Mouse (Mus musculus): ENCODE data around the gene Rnf8. TPM values are rescaled to one million over a fixed set of nuclear protein-coding genes. Genes with fewer than 3 reads are reported as not detected.

Gene Rnf8
- polyA plus RNA-seq, 1 experiment = 21.0 TPM

DNA sequence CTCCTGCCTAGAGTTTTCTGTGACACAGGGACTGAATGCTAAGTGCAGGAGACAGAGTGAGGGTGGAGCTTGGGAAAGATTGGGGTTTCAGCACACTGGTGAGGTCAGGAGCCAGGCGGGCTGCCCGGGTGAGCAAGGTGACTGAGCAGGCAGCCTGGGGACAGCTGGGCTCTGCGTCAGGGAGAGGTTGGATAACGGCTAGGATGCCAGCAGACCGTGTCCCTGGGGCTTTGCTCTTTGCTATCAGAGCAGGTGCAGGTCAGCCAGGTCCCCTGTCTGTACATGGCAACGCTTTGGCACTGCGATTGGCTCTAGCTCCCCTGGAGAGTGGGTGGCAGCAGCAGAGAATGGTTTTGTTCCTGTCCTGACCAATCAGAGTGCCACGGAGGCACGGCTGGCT, 12.7 kb downstream of the Rnf8 start:
- Histone ChIP-seq H3K27me3 (ENCODE audit: control insufficient read depth, insufficient read depth, low read length) (no peaks in the 10 kb centered on the region), H3K27ac (ENCODE audit: control insufficient read depth, insufficient read depth, low read depth, low read length) (no peak overlapping the region), H3K4me3 (ENCODE audit: control insufficient read depth, low read depth, low read length) (no peak overlapping the region), H3K4me1 (ENCODE audit: control insufficient read depth, insufficient read depth, low read length) (no peaks in the 10 kb centered on the region), H3K36me3 (ENCODE audit: control insufficient read depth, insufficient read depth, low read length) (no peaks in the 10 kb centered on the region)
- TF ChIP-seq POLR2A (IDR thresholded peaks at IDR 0.05; ENCODE audit: control insufficient read depth, low read depth, low read length) = no peak

GRCm38 (mm10) chr17:29628946-29629345, 14.4 kb downstream of the Rnf8 start:
- Histone ChIP-seq H3K4me3 (ENCODE audit: control insufficient read depth, low read depth, low read length) (no peak overlapping the region), H3K36me3 (ENCODE audit: control insufficient read depth, insufficient read depth, low read length) (no peaks in the 10 kb centered on the region; the same call in 1 of the 2 replicates), H3K27ac (ENCODE audit: control insufficient read depth, insufficient read depth, low read depth, low read length) (no peak overlapping the region), H3K4me1 (ENCODE audit: control insufficient read depth, insufficient read depth, low read length) (no peaks in the 10 kb centered on the region), H3K27me3 (ENCODE audit: control insufficient read depth, insufficient read depth, low read length) (no peaks in the 10 kb centered on the region)
- TF ChIP-seq CTCF (IDR thresholded peaks at IDR 0.05; ENCODE audit: control insufficient read depth, insufficient read depth, insufficient replicate concordance, low read depth, low read length) (no peak), POLR2A (IDR thresholded peaks at IDR 0.05; ENCODE audit: control insufficient read depth, low read depth, low read length) (no peak)

- H3K27ac ChIP-seq (ENCODE audit: control insufficient read depth, insufficient read depth, low read depth, low read length) = no peak overlapping the region
- H3K4me1 ChIP-seq (ENCODE audit: control insufficient read depth, insufficient read depth, low read length) = no peaks in the 10 kb centered on the region
- H3K27me3 ChIP-seq (ENCODE audit: control insufficient read depth, insufficient read depth, low read length) = no peaks in the 10 kb centered on the region
- H3K36me3 ChIP-seq (ENCODE audit: control insufficient read depth, insufficient read depth, low read length) = no peaks in the 10 kb centered on the region; the same call in 1 of the 2 replicates
- no peak overlapping the region for H3K4me3 ChIP-seq (ENCODE audit: control insufficient read depth, low read depth, low read length)
- no peak for TF ChIP-seq CTCF (IDR thresholded peaks at IDR 0.05; ENCODE audit: control insufficient read depth, insufficient read depth, insufficient replicate concordance, low read depth, low read length)
- no peak for TF ChIP-seq POLR2A (IDR thresholded peaks at IDR 0.05; ENCODE audit: control insufficient read depth, low read depth, low read length)
Measured at GRCm38 (mm10) chr17:29629620-29630019, 15.0 kb downstream of the Rnf8 start.

DNA sequence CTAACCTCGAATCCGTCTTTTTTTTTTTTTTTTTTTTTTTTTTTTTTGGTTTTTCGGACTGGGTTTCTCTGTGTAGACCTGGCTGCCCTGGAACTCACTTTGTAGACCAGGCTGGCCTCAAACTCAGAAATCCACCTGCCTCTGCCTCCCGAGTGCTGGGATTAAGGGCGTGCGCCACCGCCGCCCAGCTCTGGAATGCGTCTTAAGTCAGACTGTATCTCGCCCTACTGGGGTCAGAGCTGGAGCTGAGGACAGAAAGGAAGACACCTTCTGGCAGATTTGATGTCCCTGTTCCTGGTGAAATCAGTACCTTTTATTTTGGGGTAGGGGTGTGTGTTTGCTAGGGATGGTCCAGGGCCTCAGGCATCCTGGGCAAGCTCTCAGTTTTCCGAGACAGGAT, 17.7 kb downstream of the Rnf8 start:
- H3K27me3 ChIP-seq (ENCODE audit: control insufficient read depth, insufficient read depth, low read length) = no peaks in the 10 kb centered on the region
- no peak overlapping the region for H3K4me3 ChIP-seq (ENCODE audit: control insufficient read depth, low read depth, low read length)
- H3K27ac ChIP-seq (ENCODE audit: control insufficient read depth, insufficient read depth, low read depth, low read length) = no peak overlapping the region
- H3K4me1 ChIP-seq (ENCODE audit: control insufficient read depth, insufficient read depth, low read length) = no peaks in the 10 kb centered on the region
- no peak for TF ChIP-seq POLR2A (IDR thresholded peaks at IDR 0.05; ENCODE audit: control insufficient read depth, low read depth, low read length)
- no peak for TF ChIP-seq CTCF (IDR thresholded peaks at IDR 0.05; ENCODE audit: control insufficient read depth, insufficient read depth, insufficient replicate concordance, low read depth, low read length)
- H3K36me3 ChIP-seq (ENCODE audit: control insufficient read depth, insufficient read depth, low read length) = peaks cover 3% of the 10 kb centered on the region

GRCm38 (mm10) chr17:29635492-29635891, 20.9 kb downstream of the Rnf8 start:
- Histone ChIP-seq H3K27ac (ENCODE audit: control insufficient read depth, insufficient read depth, low read depth, low read length) (no peak overlapping the region), H3K4me3 (ENCODE audit: control insufficient read depth, low read depth, low read length) (no peak overlapping the region), H3K4me1 (ENCODE audit: control insufficient read depth, insufficient read depth, low read length) (no peaks in the 10 kb centered on the region), H3K27me3 (ENCODE audit: control insufficient read depth, insufficient read depth, low read length) (no peaks in the 10 kb centered on the region), H3K36me3 (ENCODE audit: control insufficient read depth, insufficient read depth, low read length) (peaks cover 3% of the 10 kb centered on the region)
- TF ChIP-seq CTCF (IDR thresholded peaks at IDR 0.05; ENCODE audit: control insufficient read depth, insufficient read depth, insufficient replicate concordance, low read depth, low read length) = no peak
- no peak for TF ChIP-seq POLR2A (IDR thresholded peaks at IDR 0.05; ENCODE audit: control insufficient read depth, low read depth, low read length)

DNA sequence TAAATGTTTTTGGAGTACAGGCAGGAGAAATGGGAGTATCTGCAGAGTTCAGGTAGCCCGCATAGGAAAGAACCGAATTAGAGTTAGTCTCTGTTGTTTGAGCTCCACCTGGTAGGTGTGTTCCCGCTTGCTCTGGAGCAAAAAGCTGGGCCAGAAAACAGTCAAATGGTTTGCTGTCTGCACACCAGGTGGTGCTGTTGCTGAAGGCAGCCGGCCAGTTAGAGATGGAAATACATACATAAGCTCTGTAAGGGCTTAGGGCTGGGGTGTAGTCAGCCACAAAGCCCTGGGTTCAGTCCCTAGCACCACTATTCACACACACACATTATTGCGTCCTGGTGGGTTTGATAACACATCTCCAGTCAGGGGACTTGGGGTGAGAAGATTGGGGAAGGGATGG, 21.5 kb downstream of the Rnf8 start:
- peak; percentile 37; the same call in 1 of the 2 replicates for TF ChIP-seq CTCF (IDR thresholded peaks at IDR 0.05; ENCODE audit: control insufficient read depth, insufficient read depth, insufficient replicate concordance, low read depth, low read length)
- no peak for TF ChIP-seq POLR2A (IDR thresholded peaks at IDR 0.05; ENCODE audit: control insufficient read depth, low read depth, low read length)
- H3K4me3 ChIP-seq (ENCODE audit: control insufficient read depth, low read depth, low read length) = no peak overlapping the region
- H3K36me3 ChIP-seq (ENCODE audit: control insufficient read depth, insufficient read depth, low read length) = peaks cover 3% of the 10 kb centered on the region
- no peaks in the 10 kb centered on the region for H3K4me1 ChIP-seq (ENCODE audit: control insufficient read depth, insufficient read depth, low read length)
- no peak overlapping the region for H3K27ac ChIP-seq (ENCODE audit: control insufficient read depth, insufficient read depth, low read depth, low read length)
- no peaks in the 10 kb centered on the region for H3K27me3 ChIP-seq (ENCODE audit: control insufficient read depth, insufficient read depth, low read length)

DNA sequence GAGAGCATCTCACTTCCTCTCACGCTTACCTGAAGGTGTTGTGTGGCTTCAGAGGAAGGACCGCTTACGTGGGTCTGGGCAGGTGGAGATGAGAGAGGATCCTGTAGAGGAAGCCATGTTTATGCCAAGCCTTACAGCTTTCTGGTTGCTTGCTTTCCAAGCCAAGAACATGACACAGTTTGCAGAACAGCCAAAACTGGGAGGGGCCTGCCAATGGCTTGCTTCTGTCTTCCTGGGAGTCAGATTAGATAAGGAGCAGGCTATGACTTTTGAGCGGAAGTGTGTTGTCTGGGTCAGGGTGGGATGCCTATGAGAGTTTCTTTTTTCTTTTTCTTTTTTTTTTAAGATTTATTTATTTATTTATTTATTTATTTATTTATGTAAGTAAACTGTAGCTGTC, 22.8 kb downstream of the Rnf8 start:
- Histone ChIP-seq H3K4me3 (ENCODE audit: control insufficient read depth, low read depth, low read length) (no peak overlapping the region), H3K4me1 (ENCODE audit: control insufficient read depth, insufficient read depth, low read length) (no peaks in the 10 kb centered on the region), H3K27ac (ENCODE audit: control insufficient read depth, insufficient read depth, low read depth, low read length) (no peak overlapping the region), H3K36me3 (ENCODE audit: control insufficient read depth, insufficient read depth, low read length) (peaks cover 5% of the 10 kb centered on the region), H3K27me3 (ENCODE audit: control insufficient read depth, insufficient read depth, low read length) (no peaks in the 10 kb centered on the region)
- no peak for TF ChIP-seq POLR2A (IDR thresholded peaks at IDR 0.05; ENCODE audit: control insufficient read depth, low read depth, low read length)
- TF ChIP-seq CTCF (IDR thresholded peaks at IDR 0.05; ENCODE audit: control insufficient read depth, insufficient read depth, insufficient replicate concordance, low read depth, low read length) = no peak

- Histone ChIP-seq H3K27ac (ENCODE audit: control insufficient read depth, insufficient read depth, low read depth, low read length) (no peak overlapping the region), H3K27me3 (ENCODE audit: control insufficient read depth, insufficient read depth, low read length) (no peaks in the 10 kb centered on the region), H3K4me1 (ENCODE audit: control insufficient read depth, insufficient read depth, low read length) (no peaks in the 10 kb centered on the region), H3K36me3 (ENCODE audit: control insufficient read depth, insufficient read depth, low read length) (peaks cover 5% of the 10 kb centered on the region), H3K4me3 (ENCODE audit: control insufficient read depth, low read depth, low read length) (no peak overlapping the region)
- TF ChIP-seq CTCF (IDR thresholded peaks at IDR 0.05; ENCODE audit: control insufficient read depth, insufficient read depth, insufficient replicate concordance, low read depth, low read length) = no peak
- TF ChIP-seq POLR2A (IDR thresholded peaks at IDR 0.05; ENCODE audit: control insufficient read depth, low read depth, low read length) = no peak
Measured at GRCm38 (mm10) chr17:29637895-29638294, 23.3 kb downstream of the Rnf8 start.
